Mouse (Mus musculus): Measurements from ENCODE around the gene Zfp712. TPM values are rescaled to one million over a fixed set of nuclear protein-coding genes. Genes with fewer than 3 reads are reported as not detected.

Gene Zfp712
- 0.67 and 0.95 TPM in 2 replicates for polyA plus RNA-seq (2012; ENCODE audit: insufficient read depth, insufficient read length, missing spikeins)

DNA sequence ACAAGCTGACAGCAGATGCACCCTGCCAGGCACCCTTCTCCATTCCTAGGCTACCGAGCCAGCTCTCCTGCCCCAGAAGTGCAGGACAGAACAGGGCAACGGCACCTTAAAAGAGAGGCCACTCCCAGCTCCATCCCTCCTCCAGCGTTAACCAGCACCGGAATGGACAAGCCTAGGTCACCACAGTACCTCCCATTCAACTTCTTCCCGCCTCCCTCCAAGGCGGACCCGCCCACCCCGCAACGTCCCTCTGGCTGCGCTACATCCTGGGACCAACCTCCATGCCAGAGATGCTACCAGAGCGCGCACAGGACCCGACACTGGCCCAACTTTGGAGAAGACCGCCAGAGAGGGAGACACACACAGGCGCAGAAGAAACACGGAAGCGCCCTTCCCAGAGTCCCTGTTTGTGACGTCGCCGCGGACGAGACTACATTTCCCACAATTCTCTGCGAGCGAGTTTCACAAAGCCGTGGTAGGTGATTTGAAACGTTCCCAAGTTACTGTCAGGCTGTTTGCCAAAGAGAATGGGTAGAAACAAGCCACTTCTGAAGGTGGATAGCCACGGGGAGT is at the start of gene Zfp712:
Zfp712 (minus strand) TSS at position 385 of the 573 bp plus-strand sequence.
- H3K27ac ChIP-seq (replicated peaks; ENCODE audit: low read depth, low read length), result peak within 1 kb of the TSS; percentile 92
- peak within 1 kb of the TSS; percentile 79 for H3K4me3 ChIP-seq (ENCODE audit: insufficient read depth, low read depth, low read length)
- H3K4me1 ChIP-seq (ENCODE audit: control insufficient read depth, insufficient read depth, insufficient read length, low read length), result no peaks in the 10 kb centered on the region

DNA sequence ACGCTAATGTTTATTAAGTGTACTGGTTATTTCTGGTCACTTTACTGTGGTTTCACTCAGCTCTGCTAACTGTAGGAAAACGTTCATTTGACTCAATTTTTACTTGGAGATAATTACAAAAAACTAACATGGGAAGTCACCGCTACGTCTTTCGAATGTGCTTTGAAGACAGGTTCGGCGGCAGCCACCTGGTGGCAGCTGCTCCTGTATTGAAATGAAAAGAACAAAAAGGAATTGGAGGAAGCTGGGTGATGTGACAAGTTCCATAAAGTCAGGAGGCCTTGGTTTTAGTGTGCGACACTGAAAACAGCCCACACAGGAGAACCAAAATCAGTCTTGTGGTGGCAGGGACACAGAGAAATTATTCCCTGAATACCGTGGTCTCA is 47.8 kb upstream of the Zfp712 start:
- Histone ChIP-seq H3K27ac (replicated peaks; ENCODE audit: low read depth, low read length) (no peak overlapping the region), H3K4me3 (ENCODE audit: insufficient read depth, low read depth, low read length) (peak overlapping the region; percentile 39), H3K4me1 (ENCODE audit: control insufficient read depth, insufficient read depth, insufficient read length, low read length) (no peaks in the 10 kb centered on the region)

DNA sequence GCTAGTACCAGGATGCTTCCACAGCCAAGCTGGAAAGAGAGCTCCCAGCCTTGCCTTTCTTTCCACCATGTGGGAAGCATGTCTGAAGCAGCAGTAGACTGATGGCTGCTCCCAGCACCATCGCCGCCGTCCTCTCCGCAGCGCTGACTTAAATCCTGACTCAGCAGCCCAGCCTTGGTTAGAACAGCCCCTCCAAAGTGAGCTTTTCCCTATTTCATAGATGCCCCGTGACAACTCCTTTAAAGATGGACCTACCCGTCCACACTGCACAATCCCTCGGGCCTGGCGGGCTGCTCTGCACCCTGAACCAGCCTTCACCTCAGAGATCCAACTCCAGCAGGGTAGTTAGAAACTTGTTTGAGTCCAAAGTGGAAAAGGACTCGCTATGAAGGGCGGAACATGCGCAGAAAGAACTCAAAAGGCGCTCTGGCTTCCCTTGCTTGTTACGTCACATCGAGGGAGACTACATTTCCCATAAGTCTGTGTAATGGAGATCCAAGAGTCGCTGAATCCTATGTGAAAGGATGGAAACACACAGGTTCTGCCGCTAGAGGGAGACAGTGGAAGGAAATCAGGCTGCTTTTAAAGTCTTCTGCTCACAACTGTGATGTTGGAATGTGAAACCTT is 47.3 kb upstream of the Zfp712 start, which contains the start of gene Gm28557:
Gm28557 (minus strand) TSS at position 411 of the 627 bp plus-strand sequence.
- peak within 1 kb of the TSS; percentile 85 for H3K4me3 ChIP-seq (ENCODE audit: insufficient read depth, low read depth, low read length)
- no peaks in the 10 kb centered on the region for H3K4me1 ChIP-seq (ENCODE audit: control insufficient read depth, insufficient read depth, insufficient read length, low read length)
- peak within 1 kb of the TSS; percentile 87 for H3K27ac ChIP-seq (replicated peaks; ENCODE audit: low read depth, low read length)

DNA sequence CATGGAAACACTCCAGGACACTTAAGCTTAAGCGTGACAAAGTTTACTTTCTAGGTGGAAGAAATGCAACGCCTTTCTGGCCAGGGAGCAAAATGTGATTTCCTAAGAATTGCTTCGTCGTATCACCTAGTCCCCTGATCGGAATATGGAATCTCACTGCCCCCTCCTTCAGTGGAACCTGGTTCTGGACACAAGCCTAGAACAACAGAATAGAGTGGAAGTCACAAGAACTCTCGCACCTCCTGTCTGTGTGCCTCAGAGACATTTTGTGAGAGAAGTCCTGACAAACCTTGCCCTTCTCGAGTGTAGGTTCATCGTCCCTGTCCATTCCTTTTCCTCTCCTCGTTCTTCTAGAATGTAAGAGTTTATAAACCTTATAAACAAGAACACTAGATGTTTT is 46.7 kb upstream of the Zfp712 start:
- H3K4me1 ChIP-seq (ENCODE audit: control insufficient read depth, insufficient read depth, insufficient read length, low read length), result no peaks in the 10 kb centered on the region
- H3K4me3 ChIP-seq (ENCODE audit: insufficient read depth, low read depth, low read length), result peak overlapping the region; percentile 85
- no peak overlapping the region; the same call in 1 of the 2 replicates for H3K27ac ChIP-seq (replicated peaks; ENCODE audit: low read depth, low read length)

DNA sequence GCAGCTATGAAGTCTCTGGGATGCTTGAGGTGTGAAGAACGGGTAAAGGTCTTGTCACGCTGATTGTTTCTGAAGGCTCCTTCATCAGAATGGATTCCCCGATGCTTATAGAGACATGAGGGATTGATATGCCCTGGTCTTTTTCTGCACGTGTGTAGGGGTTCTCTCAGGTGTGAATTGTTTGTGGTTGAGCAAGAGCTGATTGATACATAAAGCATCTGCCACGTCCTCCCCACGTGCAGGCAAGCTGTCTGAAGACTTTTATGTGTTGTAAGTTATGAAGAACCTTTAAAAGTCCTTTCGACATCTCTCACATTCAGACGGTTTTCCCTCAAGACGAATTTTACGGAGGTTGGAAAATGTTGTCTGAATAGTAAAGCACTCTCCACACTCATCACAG is 36.9 kb upstream of the Zfp712 start, which contains the start of gene Zfp708:
Zfp708 (minus strand) TSS at position 101 of the 400 bp plus-strand sequence.
- H3K4me3 ChIP-seq (ENCODE audit: insufficient read depth, low read depth, low read length), result no peak within 1 kb of the TSS
- no peak within 1 kb of the TSS for H3K27ac ChIP-seq (replicated peaks; ENCODE audit: low read depth, low read length)
- H3K4me1 ChIP-seq (ENCODE audit: control insufficient read depth, insufficient read depth, insufficient read length, low read length), result no peaks in the 10 kb centered on the region

DNA sequence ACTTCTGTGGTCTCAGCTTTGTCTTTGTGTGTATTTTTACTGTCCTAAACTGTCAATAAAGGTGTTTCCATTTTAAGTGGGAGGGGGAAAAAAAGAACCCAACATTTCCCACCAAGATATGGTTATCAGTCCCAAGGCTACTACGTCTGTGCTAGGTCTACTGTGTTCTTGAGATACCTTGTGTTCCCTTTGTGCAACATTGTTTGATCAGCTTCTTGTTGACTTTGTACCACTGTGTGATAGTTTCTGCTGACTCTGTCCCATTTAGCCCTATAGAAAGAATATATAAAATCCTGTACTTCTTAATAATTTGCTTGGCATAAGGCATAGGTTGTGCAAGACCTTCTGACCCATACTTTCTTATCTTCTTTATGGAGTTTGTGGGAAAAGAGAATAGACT is 29.2 kb upstream of the Zfp712 start:
- no peak overlapping the region for H3K4me3 ChIP-seq (ENCODE audit: insufficient read depth, low read depth, low read length)
- no peak overlapping the region for H3K27ac ChIP-seq (replicated peaks; ENCODE audit: low read depth, low read length)
- no peaks in the 10 kb centered on the region for H3K4me1 ChIP-seq (ENCODE audit: control insufficient read depth, insufficient read depth, insufficient read length, low read length)

DNA sequence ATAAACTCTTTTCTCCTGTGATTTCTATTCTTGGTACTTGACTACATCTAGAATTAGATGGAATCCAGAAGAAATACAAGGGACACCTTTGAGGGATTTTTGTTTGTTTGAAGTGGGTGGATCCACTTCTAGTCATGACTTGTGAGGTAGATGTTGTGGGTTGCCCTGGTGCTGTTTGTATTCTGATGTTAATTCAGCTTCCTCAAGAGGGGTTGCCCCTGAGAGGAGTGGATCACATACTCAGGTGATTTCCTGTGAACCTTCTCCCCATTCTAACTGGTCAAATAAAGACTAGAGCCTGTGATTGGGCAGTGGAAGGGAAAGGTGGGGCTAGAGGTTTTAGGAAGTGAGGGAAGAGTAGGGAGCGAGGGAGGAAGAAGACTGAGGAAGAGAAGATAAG is 21.0 kb upstream of the Zfp712 start:
- peak overlapping the region; percentile 78; the same call in 1 of the 2 replicates for H3K4me3 ChIP-seq (ENCODE audit: insufficient read depth, low read depth, low read length)

DNA sequence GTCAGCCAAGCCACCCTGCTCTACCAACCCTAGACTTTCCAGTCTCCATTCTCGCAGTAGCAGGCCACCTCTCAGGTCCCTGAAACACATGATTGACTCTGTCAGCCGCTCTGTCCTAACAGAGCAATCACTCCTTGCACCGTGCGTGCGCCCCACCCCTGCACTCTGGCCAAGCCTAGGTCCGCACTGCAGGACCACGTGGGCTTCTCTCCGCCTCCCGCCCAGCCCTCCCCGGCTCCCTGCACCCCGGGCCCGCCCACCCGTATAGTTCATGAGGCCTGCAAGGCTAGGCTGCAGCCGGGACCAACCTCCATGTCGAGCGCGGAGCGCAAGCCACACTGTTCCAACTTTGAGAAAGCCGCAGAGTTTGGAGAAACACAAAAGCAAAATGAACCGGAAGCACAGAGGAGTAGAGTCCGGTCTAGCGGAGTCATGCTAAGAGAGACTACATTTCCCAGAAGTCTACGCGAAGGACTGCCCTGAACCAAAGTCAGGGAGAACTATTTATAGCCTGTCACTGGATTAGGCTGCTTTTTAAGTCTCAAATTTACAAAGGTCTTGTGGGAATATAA is 20.3 kb upstream of the Zfp712 start:
- peak overlapping the region; percentile 78 for H3K4me3 ChIP-seq (ENCODE audit: insufficient read depth, low read depth, low read length)
- H3K4me1 ChIP-seq (ENCODE audit: control insufficient read depth, insufficient read depth, insufficient read length, low read length), result no peaks in the 10 kb centered on the region
- peak overlapping the region; percentile 79 for H3K27ac ChIP-seq (replicated peaks; ENCODE audit: low read depth, low read length)

More for the DNA sequence above, 21.0 kb upstream of the Zfp712 start:
- H3K4me1 ChIP-seq (ENCODE audit: control insufficient read depth, insufficient read depth, insufficient read length, low read length), result no peaks in the 10 kb centered on the region
- peak overlapping the region; percentile 24; the same call in 1 of the 2 replicates for H3K27ac ChIP-seq (replicated peaks; ENCODE audit: low read depth, low read length)

DNA sequence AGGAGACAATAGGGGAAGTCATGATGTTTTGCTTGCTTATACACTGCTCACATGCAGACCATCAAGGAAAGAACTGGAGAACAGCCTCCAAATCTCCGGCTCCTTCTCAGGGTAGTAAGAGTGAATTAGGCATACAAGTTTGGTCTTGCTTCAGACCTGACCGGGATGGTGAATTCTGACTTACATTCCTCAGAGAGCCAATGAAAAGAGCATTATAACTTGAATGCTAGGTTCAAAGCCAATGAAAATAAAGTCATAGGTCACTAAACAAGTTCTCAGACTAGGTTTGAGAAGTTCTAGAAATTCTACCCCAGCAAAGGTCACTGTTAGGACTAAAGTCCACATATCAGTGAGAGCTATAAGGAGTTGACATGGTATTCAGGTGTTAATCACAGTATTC is 16.3 kb upstream of the Zfp712 start:
- no peaks in the 10 kb centered on the region for H3K4me1 ChIP-seq (ENCODE audit: control insufficient read depth, insufficient read depth, insufficient read length, low read length)
- H3K4me3 ChIP-seq (ENCODE audit: insufficient read depth, low read depth, low read length), result no peak overlapping the region
- no peak overlapping the region for H3K27ac ChIP-seq (replicated peaks; ENCODE audit: low read depth, low read length)

DNA sequence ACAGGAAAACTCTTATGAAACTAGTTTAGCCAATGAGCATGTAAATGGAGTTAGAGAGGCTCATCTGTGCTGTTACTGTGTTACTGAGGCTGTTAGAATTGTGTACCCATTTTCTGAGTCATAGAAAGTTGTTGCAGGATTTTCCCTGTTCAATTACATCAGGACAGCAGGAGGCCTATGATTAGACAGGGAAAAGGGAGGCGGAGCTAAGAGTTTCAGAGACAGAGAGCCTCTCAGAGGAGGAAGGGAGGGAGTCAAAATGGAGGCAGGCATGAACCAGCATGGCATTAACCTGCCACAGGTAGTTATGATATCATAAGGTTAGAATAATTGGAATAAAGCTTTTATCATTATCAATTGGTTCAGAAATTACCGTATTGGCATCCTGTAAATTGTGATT is 11.8 kb upstream of the Zfp712 start:
- no peak overlapping the region for H3K27ac ChIP-seq (replicated peaks; ENCODE audit: low read depth, low read length)
- no peaks in the 10 kb centered on the region for H3K4me1 ChIP-seq (ENCODE audit: control insufficient read depth, insufficient read depth, insufficient read length, low read length)
- H3K4me3 ChIP-seq (ENCODE audit: insufficient read depth, low read depth, low read length), result no peak overlapping the region

DNA sequence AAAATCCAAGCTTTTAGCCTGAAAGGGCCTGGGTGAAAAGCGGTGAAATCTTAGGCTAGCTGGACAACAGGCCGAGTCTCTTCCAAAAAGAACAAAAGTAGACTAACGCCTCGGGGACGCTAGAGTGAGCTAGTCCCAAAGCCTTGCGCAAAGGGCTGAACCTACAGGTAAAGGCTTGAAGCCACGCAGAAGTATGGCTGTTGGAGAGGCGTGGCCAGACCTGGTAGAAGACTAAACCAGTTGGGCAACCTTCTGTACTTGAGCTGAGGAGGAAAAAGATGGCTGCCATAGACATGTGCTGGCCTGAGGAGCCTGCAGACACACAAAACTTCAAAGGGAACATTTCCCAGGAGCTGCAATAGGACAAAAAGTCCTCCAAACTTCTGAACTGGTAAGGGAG is 4.4 kb upstream of the Zfp712 start:
- Histone ChIP-seq H3K27ac (replicated peaks; ENCODE audit: low read depth, low read length) (no peak overlapping the region), H3K4me3 (ENCODE audit: insufficient read depth, low read depth, low read length) (no peak overlapping the region)

DNA sequence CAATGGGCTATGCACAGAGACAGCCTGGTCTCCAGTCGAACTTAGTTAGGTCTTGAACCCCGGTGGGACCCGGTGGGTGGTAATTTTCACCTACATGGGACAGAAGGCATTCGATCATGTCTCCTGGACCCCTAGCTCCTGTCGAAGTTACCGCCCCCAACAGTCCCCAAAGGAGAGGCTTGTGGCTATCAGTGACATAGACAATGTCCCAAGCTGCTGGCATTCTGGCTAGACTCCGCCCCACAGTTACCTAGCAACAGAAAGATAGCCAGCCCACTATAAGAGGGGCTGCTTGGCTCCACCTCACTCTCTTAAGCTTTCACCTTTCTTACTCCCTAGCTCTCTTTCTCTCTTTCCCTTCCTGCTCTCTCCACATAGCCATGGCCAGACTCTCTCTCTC is 1.5 kb upstream of the Zfp712 start:
- H3K27ac ChIP-seq (replicated peaks; ENCODE audit: low read depth, low read length), result no peak overlapping the region
- no peak overlapping the region for H3K4me3 ChIP-seq (ENCODE audit: insufficient read depth, low read depth, low read length)
- no peaks in the 10 kb centered on the region for H3K4me1 ChIP-seq (ENCODE audit: control insufficient read depth, insufficient read depth, insufficient read length, low read length)

More for the DNA sequence above, 4.4 kb upstream of the Zfp712 start:
- no peaks in the 10 kb centered on the region for H3K4me1 ChIP-seq (ENCODE audit: control insufficient read depth, insufficient read depth, insufficient read length, low read length)

DNA sequence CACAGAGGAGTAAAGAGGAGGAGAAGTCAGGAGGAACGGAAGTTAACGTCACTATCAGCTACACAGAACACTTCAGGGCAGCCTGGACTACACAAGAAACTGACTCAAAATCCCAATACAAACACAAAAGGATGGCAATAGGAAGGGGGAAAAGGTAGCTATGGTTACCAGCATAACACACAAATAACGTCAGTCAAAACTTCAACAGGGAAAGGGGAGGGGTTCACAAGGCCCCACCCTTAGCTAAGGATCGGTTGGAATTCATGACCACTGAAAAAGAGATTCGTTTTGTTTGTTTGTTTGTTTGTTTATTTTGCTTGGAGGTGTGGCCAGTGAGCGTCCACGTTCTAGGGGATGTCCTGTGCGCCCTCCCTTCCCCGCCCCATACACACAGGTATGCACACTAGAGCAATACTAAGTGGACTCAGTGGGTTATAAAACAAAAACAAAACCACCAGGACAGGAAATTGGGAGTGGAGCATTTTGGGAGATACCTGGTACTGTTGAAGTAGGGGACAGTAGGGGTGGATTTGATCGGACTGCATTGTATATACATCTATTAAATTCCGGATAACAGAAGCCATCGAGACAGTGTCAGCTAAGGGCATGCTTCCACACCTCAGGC is 697 bp downstream of the Zfp712 start:
- no peaks in the 10 kb centered on the region for H3K4me1 ChIP-seq (ENCODE audit: control insufficient read depth, insufficient read depth, insufficient read length, low read length)
- peak overlapping the region; percentile 79 for H3K4me3 ChIP-seq (ENCODE audit: insufficient read depth, low read depth, low read length)
- H3K27ac ChIP-seq (replicated peaks; ENCODE audit: low read depth, low read length), result no peak overlapping the region
